Mouse (Mus musculus) forebrain, embryonic 11.5 days (tissue): ENCODE measurements around the gene Vangl2. TPM values are rescaled to one million over a fixed set of nuclear protein-coding genes. Genes with fewer than 3 reads are reported as not detected.
A peak's percentile ranks its signal among the peaks of the same experiment; 100 is the strongest.

ENCODE experiments used
- ATAC-seq: fragments of 200-750 bp; cut with Nextera tagmentation; replicated peaks from 2 replicates; pipeline ENCODE4 v1.8.0; 2017; ENCODE audit warnings: moderate TSS enrichment; ENCODE audit not compliant: low FRiP score
- DNase-seq: peaks from one replicate; pipeline ENCODE4 v3.0.0-alpha.2; 2017; ENCODE audit warnings: low spot score
- H3K27ac ChIP-seq: fragments of 300-500 bp; sonication (generic); 2 replicates; pipeline ENCODE4 v1.5.1; 2014; ENCODE audit warnings: low read depth, low read length
- H3K27me3 ChIP-seq: fragments of 300-500 bp; sonication (generic); 2 replicates; pipeline ENCODE4 v1.6.1; 2014; ENCODE audit warnings: mild to moderate bottlenecking, low read length, mixed read lengths; ENCODE audit not compliant: control insufficient read depth, insufficient read depth
- H3K36me3 ChIP-seq: fragments of 300-500 bp; sonication (generic); 2 replicates; pipeline ENCODE4 v1.6.1; 2014; ENCODE audit warnings: mild to moderate bottlenecking, low read length, moderate library complexity, mixed read lengths; ENCODE audit not compliant: control insufficient read depth, insufficient read depth
- H3K4me1 ChIP-seq: fragments of 300-500 bp; sonication (generic); replicated peaks from 2 replicates; pipeline ENCODE4 v1.6.1; 2014; ENCODE audit warnings: low read length, mixed read lengths; ENCODE audit not compliant: control insufficient read depth, insufficient read depth
- H3K4me2 ChIP-seq: fragments of 300-500 bp; sonication (generic); 2 replicates; pipeline ENCODE4 v1.6.1; 2014; ENCODE audit warnings: low read depth, mild to moderate bottlenecking, low read length, moderate library complexity, mixed read lengths; ENCODE audit not compliant: severe bottlenecking
- H3K4me3 ChIP-seq: fragments of 300-500 bp; sonication (generic); 2 replicates; pipeline ENCODE4 v1.5.1; 2014; ENCODE audit warnings: low read depth, low read length
- H3K9ac ChIP-seq: fragments of 300-500 bp; sonication (generic); 2 replicates; pipeline ENCODE4 v1.6.1; 2014; ENCODE audit warnings: low read length
- H3K9me3 ChIP-seq: fragments of 300-500 bp; sonication (generic); 2 replicates; pipeline ENCODE4 v1.6.1; 2016; ENCODE audit warnings: low read length, mixed read lengths; ENCODE audit not compliant: control insufficient read depth
- WGBS: fragments of 180-500 bp; shearing (Covaris S2); extraction: QIAGEN DNeasy Blood & Tissue Kit; methylation state at CpG from one replicate; pipeline ENCODE4 v1.1.7; 2014; 5-methylcytosine and 5-hydroxymethylcytosine counted together
- polyA plus RNA-seq: library from polyadenylated mRNA; unstranded; fragments of >200 nt; fragmentation: Nextera tagmentation; extraction: Ambion mirVana; gene quantifications from 2 replicates; pipeline ENCODE4 v1.2.1, GENCODE M21; 2014

Gene Vangl2
- polyA plus RNA-seq, 1 experiment from 2014 or later: 47.0 TPM

- Histone ChIP-seq H3K9me3 (no peaks in the 10 kb centered on the region), H3K36me3 (no peaks in the 10 kb centered on the region), H3K4me2 (no peak overlapping the region), H3K27ac (no peak overlapping the region), H3K4me3 (no peak overlapping the region), H3K4me1 (no peaks in the 10 kb centered on the region), H3K9ac (no peak overlapping the region), H3K27me3 (no peaks in the 10 kb centered on the region)
- ATAC-seq (no peak), DNase-seq (no peak)
- WGBS: 94% methylated on average over 1 of the region's 1 CpGs
Observed at GRCm38 (mm10) chr1:171984121-171984520, 44.1 kb downstream of the Vangl2 start.

- no peaks in the 10 kb centered on the region for H3K27me3 ChIP-seq
- no peak overlapping the region for H3K27ac ChIP-seq
- H3K4me3 ChIP-seq: no peak overlapping the region
Observed at GRCm38 (mm10) chr1:171983372-171984001, 44.8 kb downstream of the Vangl2 start.

GRCm38 (mm10) chr1:171982740-171983139 is 45.5 kb downstream of the Vangl2 start:
- Histone ChIP-seq H3K4me1 (no peaks in the 10 kb centered on the region), H3K4me3 (no peak overlapping the region), H3K9me3 (no peaks in the 10 kb centered on the region), H3K27me3 (no peaks in the 10 kb centered on the region), H3K9ac (no peak overlapping the region), H3K4me2 (no peak overlapping the region), H3K27ac (no peak overlapping the region), H3K36me3 (no peaks in the 10 kb centered on the region)
- WGBS: 86% methylated on average over 4 of the region's 4 CpGs
- ATAC-seq (no peak), DNase-seq (no peak)

More at GRCm38 (mm10) chr1:171983372-171984001, 44.8 kb downstream of the Vangl2 start:
- H3K4me1 ChIP-seq: no peaks in the 10 kb centered on the region
- no peak overlapping the region for H3K4me2 ChIP-seq
- no peaks in the 10 kb centered on the region for H3K36me3 ChIP-seq
- H3K9ac ChIP-seq: no peak overlapping the region
- WGBS: 63% methylated on average over 3 of the region's 3 CpGs
- DNase-seq (no peak), ATAC-seq (no peak)
- H3K9me3 ChIP-seq: no peaks in the 10 kb centered on the region

GRCm38 (mm10) chr1:171982170-171982569 is 46.1 kb downstream of the Vangl2 start:
- Histone ChIP-seq H3K4me3 (no peak overlapping the region), H3K4me1 (no peaks in the 10 kb centered on the region), H3K4me2 (no peak overlapping the region), H3K27ac (no peak overlapping the region), H3K9ac (no peak overlapping the region), H3K27me3 (no peaks in the 10 kb centered on the region), H3K9me3 (no peaks in the 10 kb centered on the region), H3K36me3 (no peaks in the 10 kb centered on the region)
- 76% methylated on average over 5 of the region's 5 CpGs for WGBS
- no peak for DNase-seq
- ATAC-seq: no peak

- H3K9ac ChIP-seq: no peak overlapping the region
- H3K4me2 ChIP-seq: no peak overlapping the region
- no peak overlapping the region for H3K27ac ChIP-seq
- H3K4me1 ChIP-seq: no peaks in the 10 kb centered on the region
- H3K9me3 ChIP-seq: no peaks in the 10 kb centered on the region
- no peaks in the 10 kb centered on the region for H3K36me3 ChIP-seq
- peak; percentile 65 for DNase-seq
- 52% methylated on average over 13 of the region's 13 CpGs for WGBS
- no peaks in the 10 kb centered on the region for H3K27me3 ChIP-seq
- H3K4me3 ChIP-seq: no peak overlapping the region
- ATAC-seq: peak; percentile 89
Observed at GRCm38 (mm10) chr1:171979969-171980730, 48.1 kb downstream of the Vangl2 start.

GRCm38 (mm10) chr1:171977891-171978290 is 50.4 kb downstream of the Vangl2 start:
- 89% methylated on average over 2 of the region's 2 CpGs for whole genome bisulfite sequencing
- DNase-seq (no peak), ATAC-seq (no peak)
- H3K9me3 ChIP-seq: no peaks in the 10 kb centered on the region; the same call in 1 of the 2 replicates
- no peaks in the 10 kb centered on the region for H3K4me1 ChIP-seq
- no peak overlapping the region for H3K9ac ChIP-seq
- H3K36me3 ChIP-seq: no peaks in the 10 kb centered on the region
- H3K27me3 ChIP-seq: no peaks in the 10 kb centered on the region
- no peak overlapping the region for H3K4me3 ChIP-seq
- no peak overlapping the region for H3K4me2 ChIP-seq
- no peak overlapping the region for H3K27ac ChIP-seq

- H3K27me3 ChIP-seq: no peaks in the 10 kb centered on the region
- no peak overlapping the region for H3K9ac ChIP-seq
- WGBS: 94% methylated on average over 14 of the region's 14 CpGs
- DNase-seq (no peak), ATAC-seq (no peak)
- no peaks in the 10 kb centered on the region; the same call in 1 of the 2 replicates for H3K9me3 ChIP-seq
- no peak overlapping the region for H3K4me2 ChIP-seq
- no peak overlapping the region for H3K27ac ChIP-seq
- no peaks in the 10 kb centered on the region for H3K4me1 ChIP-seq
- H3K4me3 ChIP-seq: no peak overlapping the region
- no peaks in the 10 kb centered on the region for H3K36me3 ChIP-seq
Observed at GRCm38 (mm10) chr1:171976826-171977539, 51.3 kb downstream of the Vangl2 start.

GRCm38 (mm10) chr1:171975831-171976230 is 52.4 kb downstream of the Vangl2 start:
- no peak overlapping the region for H3K9ac ChIP-seq
- H3K4me1 ChIP-seq: no peaks in the 10 kb centered on the region; the same call in 1 of the 2 replicates
- no peaks in the 10 kb centered on the region; the same call in 1 of the 2 replicates for H3K9me3 ChIP-seq
- no peak for DNase-seq
- no peaks in the 10 kb centered on the region for H3K36me3 ChIP-seq
- H3K27ac ChIP-seq: no peak overlapping the region
- no peaks in the 10 kb centered on the region for H3K27me3 ChIP-seq
- no peak for ATAC-seq
- 84% methylated on average over 4 of the region's 4 CpGs for WGBS
- H3K4me3 ChIP-seq: no peak overlapping the region
- H3K4me2 ChIP-seq: no peak overlapping the region
